Mouse (Mus musculus) lung, postnatal 0 days (tissue): Measurements from ENCODE around the gene Gm128. TPM values are rescaled to one million over a fixed set of nuclear protein-coding genes. Genes with fewer than 3 reads are reported as not detected.

Experiments
- ATAC-seq: fragments of 200-750 bp; cut with Nextera tagmentation; 2 replicates; pipeline ENCODE4 v1.8.0; 2017; ENCODE audit warnings: moderate library complexity
- DNase-seq: peaks from one replicate; pipeline ENCODE4 v3.0.0-alpha.2; 2016; ENCODE audit warnings: low spot score
- H3K27ac ChIP-seq: fragments of 300-500 bp; sonication (generic); 2 replicates; pipeline ENCODE4 v1.5.1; 2014; ENCODE audit warnings: antibody characterized with exemption, mild to moderate bottlenecking, low read length, mixed read lengths
- H3K27me3 ChIP-seq: fragments of 300-500 bp; sonication (generic); replicated peaks from 2 replicates; pipeline ENCODE4 v1.6.1; 2014; ENCODE audit warnings: low read length, mixed read lengths; ENCODE audit not compliant: insufficient read depth
- H3K36me3 ChIP-seq: fragments of 300-500 bp; sonication (generic); 2 replicates; pipeline ENCODE4 v1.6.1; 2014; ENCODE audit warnings: low read length, mixed read lengths; ENCODE audit not compliant: insufficient read depth
- H3K4me1 ChIP-seq: fragments of 300-500 bp; sonication (generic); 2 replicates; pipeline ENCODE4 v1.6.1; 2014; ENCODE audit warnings: antibody characterized with exemption, low read depth, low read length, mixed read lengths; ENCODE audit not compliant: insufficient read depth
- H3K4me2 ChIP-seq: fragments of 300-500 bp; sonication (generic); replicated peaks from 2 replicates; pipeline ENCODE4 v1.6.1; 2014; ENCODE audit warnings: low read depth, mild to moderate bottlenecking, low read length, moderate library complexity, mixed read lengths
- H3K4me3 ChIP-seq: fragments of 300-500 bp; sonication (generic); 2 replicates; pipeline ENCODE4 v1.5.1; 2014; ENCODE audit warnings: low read depth, low read length
- H3K9ac ChIP-seq: fragments of 300-500 bp; sonication (generic); replicated peaks from 2 replicates; pipeline ENCODE4 v1.6.1; 2014; ENCODE audit warnings: low read depth, mild to moderate bottlenecking
- H3K9me3 ChIP-seq: fragments of 300-500 bp; sonication (generic); 2 replicates; pipeline ENCODE4 v1.6.1; 2016; ENCODE audit warnings: low read length, mixed read lengths
- CTCF ChIP-seq: IDR thresholded peaks from 2 replicates; pipeline ENCODE4 v1.5.1; 2016; ENCODE audit warnings: antibody characterized with exemption, mild to moderate bottlenecking
- EP300 ChIP-seq: IDR thresholded peaks from 2 replicates; pipeline ENCODE4 v1.6.1; 2016; ENCODE audit warnings: antibody characterized with exemption, mild to moderate bottlenecking, control low read depth
- WGBS: fragments of 180-500 bp; shearing (Covaris S2); extraction: QIAGEN DNeasy Blood & Tissue Kit; methylation state at CpG from one replicate; pipeline ENCODE4 v1.1.7; 2014; 5-methylcytosine and 5-hydroxymethylcytosine counted together
- polyA plus RNA-seq: library from polyadenylated mRNA; unstranded; fragments of >200 nt; fragmentation: Nextera tagmentation; extraction: Ambion mirVana; gene quantifications from 2 replicates; pipeline ENCODE4 v1.2.1, GENCODE M21; 2015

Gm128 gene
- polyA plus RNA-seq, 1 experiment from 2014 or later = 1.5 TPM

DNA sequence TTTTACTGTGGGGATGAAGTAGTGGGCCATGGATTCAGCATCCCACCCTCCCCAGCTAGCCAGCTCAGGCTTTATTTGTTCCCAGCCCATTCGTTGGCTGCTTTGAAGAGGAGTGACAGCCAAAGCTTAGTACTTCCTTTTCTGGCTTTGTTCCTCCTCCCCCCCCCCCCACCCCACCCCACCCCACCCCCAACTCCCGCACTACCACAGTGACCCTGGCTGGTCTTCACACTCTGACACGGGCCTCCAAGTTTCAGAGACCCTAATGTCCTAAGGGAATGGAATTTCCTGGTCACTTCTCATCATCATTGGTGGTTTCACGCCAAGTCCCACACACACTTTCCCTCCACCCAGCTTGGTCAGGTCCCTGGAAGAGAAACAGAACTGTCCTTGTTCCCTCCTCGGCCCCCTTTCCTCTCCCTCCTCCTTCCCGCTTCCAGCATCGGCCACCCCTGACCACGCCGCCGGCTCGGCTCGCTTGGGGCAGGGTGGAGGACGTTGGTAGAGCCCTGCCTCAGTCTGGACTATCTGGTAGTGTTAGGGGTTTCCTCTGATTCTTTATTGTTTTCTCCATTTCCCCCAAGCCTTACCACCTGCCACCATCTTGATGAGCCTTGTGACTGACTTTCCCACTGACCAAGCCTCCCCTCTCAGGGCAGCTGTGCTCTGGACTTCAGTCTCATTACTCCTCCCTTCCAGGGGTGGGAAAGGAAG, 11.5 kb downstream of the Gm128 start:
- no peak for TF ChIP-seq EP300
- DNase-seq (peak; percentile 83), ATAC-seq (peak; percentile 37)
- no peaks in the 10 kb centered on the region for H3K27me3 ChIP-seq
- H3K4me2 ChIP-seq = peak overlapping the region; percentile 73
- H3K27ac ChIP-seq = peak overlapping the region; percentile 96
- H3K4me3 ChIP-seq = peak overlapping the region; percentile 94
- peaks cover 21% of the 10 kb centered on the region; the same call in 1 of the 2 replicates for H3K36me3 ChIP-seq
- H3K4me1 ChIP-seq = peaks cover 13% of the 10 kb centered on the region
- WGBS = under 1% methylated on average over 11 of the region's 13 CpGs
- H3K9me3 ChIP-seq = no peaks in the 10 kb centered on the region
- H3K9ac ChIP-seq = peak overlapping the region; percentile 96

DNA sequence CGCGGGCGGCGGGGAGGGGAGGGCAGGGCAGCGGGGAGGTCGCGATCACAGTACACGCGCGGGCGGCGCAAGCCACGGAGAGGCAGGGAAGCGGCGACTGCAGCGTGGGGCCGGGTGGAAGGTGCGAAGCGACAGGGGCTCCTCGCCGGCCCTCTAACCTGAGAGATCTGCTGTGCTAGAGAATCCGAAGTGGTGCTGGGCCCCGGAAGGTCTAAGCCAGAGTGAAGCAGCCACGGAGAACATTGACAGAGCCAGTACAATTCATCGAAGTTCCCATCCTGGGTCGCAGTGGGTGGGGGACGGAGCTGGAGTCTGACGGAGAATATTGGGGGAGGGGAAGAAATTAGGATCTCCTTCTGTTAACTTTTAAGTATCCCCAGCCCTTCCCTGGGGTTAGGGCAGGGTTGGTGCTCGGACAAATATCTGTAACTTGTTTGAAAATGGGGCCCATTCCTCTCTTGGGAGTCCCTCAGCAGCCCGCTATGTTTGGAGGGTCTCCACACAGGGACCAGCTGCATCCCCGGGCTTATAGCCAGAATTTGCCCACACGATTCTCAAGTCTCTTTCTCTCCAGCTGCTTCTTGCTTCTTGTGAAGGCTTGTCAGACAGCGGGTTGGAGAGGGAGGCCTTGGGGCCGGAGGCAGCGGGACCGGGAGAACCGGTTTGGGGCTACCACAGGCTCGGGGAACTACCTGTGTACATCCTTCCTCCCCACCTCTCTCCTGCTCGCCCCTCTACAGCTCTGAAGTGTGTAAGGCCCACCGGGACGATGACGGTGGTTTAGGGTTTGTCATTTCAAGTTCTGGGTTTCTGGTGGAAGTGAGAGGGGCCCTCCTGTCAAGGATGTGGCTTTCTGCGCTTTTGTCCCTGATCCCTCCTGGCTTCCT, 12.3 kb downstream of the Gm128 start:
- peaks cover 13% of the 10 kb centered on the region; the same call in 1 of the 2 replicates for H3K36me3 ChIP-seq
- H3K9me3 ChIP-seq = no peaks in the 10 kb centered on the region
- H3K4me2 ChIP-seq = peak overlapping the region; percentile 73
- H3K9ac ChIP-seq = peak overlapping the region; percentile 96
- ATAC-seq = peak; percentile 32
- no peaks in the 10 kb centered on the region for H3K27me3 ChIP-seq
- peak; percentile 85 for DNase-seq
- peaks cover 13% of the 10 kb centered on the region for H3K4me1 ChIP-seq
- H3K4me3 ChIP-seq = peak overlapping the region; percentile 94
- H3K27ac ChIP-seq = peak overlapping the region; percentile 96
- WGBS = under 1% methylated on average over 41 of the region's 43 CpGs
- TF ChIP-seq CTCF (no peak), EP300 (no peak)

DNA sequence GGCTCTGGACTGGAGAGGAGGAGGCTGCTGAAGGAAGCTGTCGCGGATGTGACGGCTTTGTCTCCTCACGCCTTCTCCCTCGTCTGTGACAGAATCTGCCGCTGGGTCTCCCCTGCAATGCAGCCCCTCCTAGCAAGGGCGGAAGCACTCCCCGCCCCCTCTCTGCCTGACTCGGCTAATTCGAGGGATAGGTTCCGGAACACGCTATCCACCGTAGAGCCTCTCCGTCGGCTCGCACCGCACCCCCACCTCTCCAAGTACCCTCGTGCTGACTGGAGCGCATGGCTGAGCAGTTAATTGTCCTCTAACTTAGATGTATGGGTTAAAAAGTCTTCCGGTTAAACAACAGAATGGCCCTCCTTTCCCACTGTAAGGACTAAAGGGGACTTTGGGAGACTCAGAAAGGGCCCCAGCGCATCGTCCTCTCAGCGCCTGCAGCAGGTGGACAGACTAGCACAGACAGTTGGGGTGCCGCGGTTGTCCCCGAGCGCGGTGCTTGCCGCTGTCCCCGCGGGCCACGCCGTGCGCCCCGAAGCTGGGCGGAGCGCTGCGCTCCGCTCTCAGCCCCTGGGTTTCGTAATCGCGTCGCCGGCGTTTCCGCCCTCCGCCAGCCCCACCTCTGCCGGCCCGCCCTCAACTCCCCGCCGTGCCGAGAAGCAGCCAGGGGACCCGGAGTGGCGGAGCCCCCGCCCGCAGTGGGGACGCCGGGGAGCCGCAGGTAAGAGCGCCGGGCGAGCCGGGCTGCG, 13.1 kb downstream of the Gm128 start, which contains the start of gene Cdc42se1:
TSS of gene Cdc42se1 (plus strand) at position 585 of the 746 bp plus-strand sequence.
- peak within 1 kb of the TSS; percentile 94 for H3K4me3 ChIP-seq
- no peaks in the 10 kb centered on the region for H3K27me3 ChIP-seq
- WGBS = under 1% methylated on average over 62 of the region's 64 CpGs
- H3K4me2 ChIP-seq = peak within 1 kb of the TSS; percentile 73
- H3K27ac ChIP-seq = peak within 1 kb of the TSS; percentile 96
- peaks cover 13% of the 10 kb centered on the region for H3K4me1 ChIP-seq
- ATAC-seq (peak; percentile 87), DNase-seq (peak; percentile 95)
- H3K36me3 ChIP-seq = peaks cover 6% of the 10 kb centered on the region; the same call in 1 of the 2 replicates
- peak within 1 kb of the TSS; percentile 96 for H3K9ac ChIP-seq
- H3K9me3 ChIP-seq = no peaks in the 10 kb centered on the region
- no peak for TF ChIP-seq CTCF
- no peak for TF ChIP-seq EP300

DNA sequence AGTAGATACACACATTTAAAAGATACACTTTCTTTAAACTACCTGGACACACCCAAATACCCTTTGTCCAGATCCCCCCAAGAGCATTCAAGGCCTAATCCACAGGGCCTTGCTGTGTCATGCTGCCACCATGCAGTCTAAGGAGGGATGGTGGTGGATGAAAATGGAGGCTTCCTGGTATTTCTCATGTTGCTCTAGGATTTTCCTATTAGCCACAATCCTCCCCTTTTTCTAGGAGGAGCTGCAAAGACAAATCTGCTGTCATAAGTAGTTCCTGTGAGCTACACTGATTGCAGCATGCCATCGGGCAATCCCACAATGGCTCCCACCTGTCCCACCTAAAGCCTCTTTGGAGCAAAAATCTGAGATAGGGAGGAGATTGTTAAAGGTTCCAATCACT, 14.2 kb downstream of the Gm128 start:
- Histone ChIP-seq H3K27ac (no peak overlapping the region), H3K9ac (no peak overlapping the region), H3K9me3 (no peaks in the 10 kb centered on the region), H3K4me2 (no peak overlapping the region), H3K27me3 (no peaks in the 10 kb centered on the region), H3K4me1 (peaks cover 13% of the 10 kb centered on the region), H3K4me3 (no peak overlapping the region), H3K36me3 (no peaks in the 10 kb centered on the region; the same call in 1 of the 2 replicates)
- DNase-seq (no peak), ATAC-seq (no peak)
- TF ChIP-seq CTCF = no peak
- WGBS = 5% methylated on average over 1 of the region's 1 CpGs

DNA sequence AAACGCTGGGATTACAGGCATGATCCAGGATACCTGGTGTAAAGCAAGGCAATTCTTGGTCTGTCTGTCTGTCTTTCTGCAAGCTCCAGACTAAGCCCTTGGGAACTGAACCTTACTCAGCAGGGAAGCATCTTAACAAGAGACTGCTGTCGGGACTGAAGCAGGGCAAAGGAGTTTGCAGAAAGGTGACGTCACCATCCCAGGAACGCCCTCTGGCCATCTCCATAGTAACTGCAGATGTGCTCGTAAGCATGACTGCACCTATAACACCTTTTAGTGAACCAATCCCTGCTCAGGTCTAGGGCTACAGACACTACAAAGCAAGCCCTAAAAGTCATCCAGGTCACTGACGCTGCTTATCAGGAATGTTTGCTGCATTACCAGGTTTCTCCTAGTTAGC, 17.1 kb downstream of the Gm128 start:
- no peak for ATAC-seq

More for the DNA sequence above, 17.1 kb downstream of the Gm128 start:
- Histone ChIP-seq H3K4me2 (no peak overlapping the region), H3K27ac (no peak overlapping the region), H3K4me3 (no peak overlapping the region), H3K27me3 (no peaks in the 10 kb centered on the region), H3K4me1 (no peaks in the 10 kb centered on the region; the same call in 1 of the 2 replicates), H3K9me3 (no peaks in the 10 kb centered on the region), H3K9ac (no peak overlapping the region), H3K36me3 (0 out of 2 replicates have a peak, but pooled peaks cover 4% of the 10 kb centered on the region)
- peak; percentile 64 for DNase-seq
- TF ChIP-seq EP300 (no peak), CTCF (peak; percentile 12; the same call in 1 of the 2 replicates)
- 33% methylated on average over 6 of the region's 6 CpGs for WGBS
